Mouse (Mus musculus): ENCODE measurements at regions not wholly inside any gene's neighbourhood (a gene's known extent, or its start where the extent isn't known, plus 50 kb on each side); places are given as distances from the start of the nearest gene placed in this dataset.

DNA sequence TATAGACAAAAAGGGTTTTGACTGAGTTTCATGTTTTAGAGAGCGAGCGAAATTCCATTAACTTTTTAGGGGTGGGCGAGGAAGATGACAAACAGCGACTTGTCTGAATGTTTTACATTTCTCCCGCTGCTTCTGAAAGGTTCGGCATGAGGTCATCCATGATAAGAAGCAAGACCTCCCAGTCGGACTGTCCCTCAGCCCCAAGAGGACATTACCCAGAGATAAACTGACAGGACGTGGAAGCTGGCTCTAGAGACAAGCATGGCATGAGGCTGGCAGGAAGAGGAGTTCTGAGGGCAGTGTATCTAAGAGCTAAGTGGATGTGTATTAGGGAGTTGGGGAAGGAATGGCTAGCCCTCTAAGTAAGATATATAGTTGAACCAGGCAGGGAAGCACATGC is 104.5 kb upstream of the Pkdcc start:
- intact Hi-C loops (cut with DNase I), result no loop called here
- no peak for DNase-seq (ENCODE audit: low spot score in 2 of 2)

GRCm38 (mm10) chr17:83115146-83115545 is 99.9 kb upstream of the Pkdcc start:
- intact Hi-C loops (cut with DNase I), result no loop called here
- DNase-seq (ENCODE audit: low spot score in 2 of 2), result no peak

- DNase-seq (ENCODE audit: low spot score in 2 of 2), result no peak
- intact Hi-C loops (cut with DNase I), result no loop called here
Measured at GRCm38 (mm10) chr17:83115832-83116480, 99.1 kb upstream of the Pkdcc start.

GRCm38 (mm10) chr17:83120665-83121232 is 94.3 kb upstream of the Pkdcc start:
- intact Hi-C loops (cut with DNase I), result no loop called here
- DNase-seq (ENCODE audit: low spot score in 2 of 2), result no peak

DNA sequence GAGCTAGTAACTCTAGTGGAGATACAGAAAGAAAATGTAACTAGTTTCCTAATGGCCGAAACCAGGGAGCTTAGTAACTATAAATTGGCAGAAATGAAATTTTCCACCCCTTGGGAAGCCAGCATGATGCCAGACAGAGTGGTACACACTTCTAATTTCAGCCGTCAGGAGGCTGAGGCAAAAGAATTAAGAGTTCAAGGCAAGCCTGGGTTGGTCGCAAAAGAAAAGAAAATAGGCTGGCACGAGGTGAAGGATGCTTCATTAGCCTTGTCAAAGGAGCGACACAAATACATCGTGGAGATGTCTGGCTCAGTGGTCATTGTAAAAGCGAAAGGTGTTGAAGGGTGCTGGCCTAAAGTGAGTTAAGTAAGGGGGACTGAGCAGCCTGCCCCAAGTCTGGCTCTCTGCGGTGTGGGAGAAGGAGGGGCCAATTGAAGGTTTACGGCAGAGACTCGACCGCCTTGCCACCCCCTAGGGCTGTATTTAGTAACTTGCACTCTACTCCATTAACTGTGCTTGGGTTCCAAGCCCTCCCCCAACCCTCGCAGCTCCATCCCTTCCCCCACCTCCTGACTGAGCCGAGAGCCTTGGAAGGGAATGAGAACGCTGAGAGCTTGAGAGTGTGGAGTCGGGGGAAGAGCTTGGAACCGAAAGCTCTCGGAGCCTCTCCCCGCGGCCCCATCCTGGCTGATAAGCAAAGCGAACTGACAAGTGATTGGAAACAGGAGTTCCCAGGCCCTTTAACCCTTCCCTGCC is 92.4 kb upstream of the Pkdcc start:
- intact Hi-C loops (cut with DNase I), result no loop called here
- peak in 1 of 2 experiments; percentile 25 for DNase-seq (ENCODE audit: low spot score in 2 of 2)

DNA sequence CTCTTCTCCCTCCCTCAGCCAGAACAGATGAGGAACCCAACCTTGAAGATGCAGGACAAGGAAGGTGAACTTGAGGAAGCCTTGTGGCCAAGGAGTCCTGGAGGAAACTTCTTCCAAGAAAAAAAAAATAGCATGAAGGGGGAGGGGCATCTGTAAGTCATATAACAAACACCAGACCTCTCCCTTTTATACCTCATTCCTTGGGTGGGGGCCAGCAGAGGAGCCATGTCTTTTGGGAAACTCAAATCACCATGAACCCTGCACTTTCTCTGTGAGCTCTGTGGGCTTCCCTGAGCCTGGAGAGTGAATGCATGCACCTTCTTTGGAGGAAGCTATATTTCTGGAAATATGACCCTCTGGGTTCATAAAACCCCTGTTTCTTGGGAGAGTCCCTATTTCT is 90.0 kb upstream of the Pkdcc start:
- intact Hi-C loops (cut with DNase I), result no loop called here
- DNase-seq (ENCODE audit: low spot score in 2 of 2), result no peak

GRCm38 (mm10) chr17:83127842-83128241 is 87.2 kb upstream of the Pkdcc start:
- no peak for DNase-seq (ENCODE audit: low spot score in 2 of 2)
- intact Hi-C loops (cut with DNase I), result no loop called here

- peak; percentile 67 to 82 for DNase-seq (ENCODE audit: low spot score in 2 of 2)
- intact Hi-C loops (cut with DNase I), result no loop called here
Measured at GRCm38 (mm10) chr17:83128843-83129544, 86.1 kb upstream of the Pkdcc start.

DNA sequence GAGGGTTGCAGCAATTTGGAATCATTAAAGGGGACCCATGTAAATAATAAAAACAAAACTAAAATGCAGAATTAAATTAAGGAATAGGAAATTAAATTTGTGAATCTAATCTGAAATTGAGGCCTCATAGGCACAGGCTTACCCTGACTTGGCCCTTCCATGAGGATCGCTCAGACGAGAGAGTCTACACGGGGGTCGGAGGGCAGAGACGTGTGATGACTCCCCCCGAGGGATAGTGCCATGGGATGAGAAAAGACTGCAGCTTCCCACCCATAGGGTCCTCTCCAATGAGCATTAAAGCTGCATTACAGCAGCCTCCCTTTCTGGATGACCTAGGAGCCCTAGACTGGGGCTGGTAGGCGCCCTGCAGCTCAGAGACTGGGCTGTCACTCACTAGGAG is 85.4 kb upstream of the Pkdcc start:
- no peak for DNase-seq (ENCODE audit: low spot score in 2 of 2)
- intact Hi-C loops (cut with DNase I), result no loop called here

GRCm38 (mm10) chr17:83133201-83133600 is 81.9 kb upstream of the Pkdcc start:
- DNase-seq (ENCODE audit: low spot score in 2 of 2), result no peak
- intact Hi-C loops (cut with DNase I), result no loop called here

- intact Hi-C loops (cut with DNase I), result no loop called here
- DNase-seq (ENCODE audit: low spot score in 2 of 2), result no peak
Measured at GRCm38 (mm10) chr17:83135441-83136120, 79.5 kb upstream of the Pkdcc start.

- no peak for DNase-seq (ENCODE audit: low spot score in 2 of 2)
- intact Hi-C loops (cut with DNase I), result no loop called here
Measured at GRCm38 (mm10) chr17:83136267-83136666, 78.8 kb upstream of the Pkdcc start.

DNA sequence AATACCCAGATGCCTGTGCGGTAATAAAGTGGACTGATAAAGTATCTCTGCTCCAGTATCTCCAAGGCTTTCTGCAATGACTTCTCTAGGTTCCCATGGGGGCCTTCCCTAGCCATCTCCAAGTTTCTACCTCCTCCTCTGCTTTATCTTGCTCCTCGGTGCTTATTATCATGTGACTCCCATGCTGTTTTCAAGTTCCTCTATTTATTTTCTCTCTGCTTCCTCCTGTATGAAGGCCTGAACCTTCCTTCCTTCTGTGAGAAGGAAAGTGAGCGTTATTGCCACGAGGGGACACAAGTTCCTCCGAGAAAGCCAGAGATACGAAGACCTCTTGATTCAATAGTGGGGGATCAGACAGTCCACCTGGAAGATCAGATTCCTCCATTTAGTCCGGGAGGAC is 77.4 kb upstream of the Pkdcc start:
- DNase-seq (ENCODE audit: low spot score in 2 of 2), result no peak
- intact Hi-C loops (cut with DNase I), result no loop called here

DNA sequence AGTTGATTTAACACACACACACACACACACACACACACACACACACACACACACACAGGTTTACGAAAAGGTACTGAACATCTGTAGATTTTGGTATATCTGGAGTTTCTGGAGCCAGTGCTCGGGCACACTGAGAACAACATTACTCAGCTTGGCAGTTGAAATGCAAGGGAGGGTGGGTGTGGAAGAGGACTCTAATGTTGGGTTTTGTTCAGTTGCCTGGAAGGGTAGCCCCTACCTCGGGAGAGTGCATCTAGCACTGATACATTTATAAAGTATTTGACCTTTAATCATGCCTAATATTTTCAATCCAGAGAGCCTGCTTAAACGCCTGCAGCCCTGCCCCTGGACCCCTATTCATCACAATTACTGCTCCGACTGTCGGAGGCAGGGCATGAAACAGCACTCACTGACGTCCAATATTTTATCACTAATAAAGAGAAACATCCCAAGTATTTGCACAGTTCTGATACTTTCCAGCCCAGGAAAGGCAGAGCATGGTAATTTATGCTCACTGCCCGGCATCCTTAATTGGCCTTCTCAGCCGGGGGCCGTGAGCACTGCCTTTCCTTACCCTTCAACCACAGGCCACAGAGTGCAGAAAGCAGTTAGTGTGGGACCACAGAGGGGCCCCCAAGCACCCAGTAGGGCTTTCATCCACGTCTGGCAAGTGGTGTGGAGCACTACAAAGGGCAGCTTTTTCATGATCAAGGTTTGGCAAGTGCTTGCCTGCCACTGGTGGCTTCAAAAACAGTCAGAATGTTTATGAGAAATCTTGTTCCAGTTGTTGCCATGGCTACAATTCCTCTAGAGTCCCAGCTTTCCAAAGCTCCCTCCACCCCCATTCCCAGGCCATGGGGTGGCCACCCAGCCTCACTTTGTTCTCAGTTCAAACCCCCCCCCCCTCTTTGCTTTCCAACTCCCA is 76.3 kb upstream of the Pkdcc start:
- no peak for DNase-seq (ENCODE audit: low spot score in 2 of 2)
- intact Hi-C loops (cut with DNase I), result no loop called here

- DNase-seq (ENCODE audit: low spot score in 2 of 2), result no peak
- intact Hi-C loops (cut with DNase I), result no loop called here
Measured at GRCm38 (mm10) chr17:83148371-83148929, 66.6 kb upstream of the Pkdcc start.

DNA sequence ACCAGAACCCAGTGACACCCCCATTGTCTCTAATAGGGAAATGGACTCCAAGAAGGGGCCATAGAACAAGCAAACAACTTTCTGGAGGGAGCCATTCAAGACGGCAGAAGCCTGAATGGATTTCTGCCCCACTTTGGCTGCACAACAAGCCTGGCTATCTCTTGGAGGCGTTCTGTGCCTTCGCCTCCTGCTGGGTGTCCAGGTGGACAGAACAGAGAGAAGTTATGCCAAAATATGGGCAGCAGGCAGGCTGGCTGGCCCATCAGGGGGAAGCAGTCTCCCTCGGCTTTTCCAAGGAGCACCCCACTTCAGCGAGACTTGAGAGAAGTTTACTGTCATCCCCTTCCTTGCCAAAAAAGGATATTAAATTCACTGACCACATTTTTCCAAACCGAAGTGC is 65.8 kb upstream of the Pkdcc start:
- DNase-seq (ENCODE audit: low spot score in 2 of 2), result no peak
- intact Hi-C loops (cut with DNase I), result no loop called here

GRCm38 (mm10) chr17:83155106-83155505 is 60.0 kb upstream of the Pkdcc start:
- DNase-seq (ENCODE audit: low spot score in 2 of 2), result no peak
- intact Hi-C loops (cut with DNase I), result no loop called here

GRCm38 (mm10) chr17:83156682-83157081 is 58.4 kb upstream of the Pkdcc start:
- intact Hi-C loops (cut with DNase I), result no loop called here
- no peak for DNase-seq (ENCODE audit: low spot score in 2 of 2)

- no peak for DNase-seq (ENCODE audit: low spot score in 2 of 2)
- intact Hi-C loops (cut with DNase I), result no loop called here
Measured at GRCm38 (mm10) chr17:83158053-83158452, 57.0 kb upstream of the Pkdcc start.

Data from left cerebral cortex, postnatal 25 days (tissue).